Mouse (Mus musculus) small intestine, adult 2 months (tissue): Measurements from ENCODE around the gene Ankmy2.

ENCODE experiments used
- CTCF ChIP-seq: fragments of 200-500 bp; IDR thresholded peaks from 2 replicates; pipeline ENCODE4 v1.5.1; 2012; ENCODE audit warnings: low read depth, mild to moderate bottlenecking, control low read depth, inconsistent platforms, low read length, moderate library complexity, mixed read lengths; ENCODE audit not compliant: insufficient replicate concordance, insufficient read length; ENCODE audit errors: extremely low read depth
- POLR2A ChIP-seq: fragments of 200-500 bp; IDR thresholded peaks from 2 replicates; pipeline ENCODE4 v1.6.1; 2012; ENCODE audit warnings: low read depth, mild to moderate bottlenecking, control low read depth, inconsistent platforms, low read length, moderate library complexity

- no peak for TF ChIP-seq CTCF
- no peak for TF ChIP-seq POLR2A
Observed at GRCm38 (mm10) chr12:36182570-36182969, 25.7 kb downstream of the Ankmy2 start.
